Mouse (Mus musculus) embryo, embryonic 11 days (tissue): ENCODE results near the gene Krt1.

Source experiments
- DNase-seq: peaks from one replicate; pipeline ENCODE4 v3.0.0-alpha.2; 2015

The Krt1 gene

DNA sequence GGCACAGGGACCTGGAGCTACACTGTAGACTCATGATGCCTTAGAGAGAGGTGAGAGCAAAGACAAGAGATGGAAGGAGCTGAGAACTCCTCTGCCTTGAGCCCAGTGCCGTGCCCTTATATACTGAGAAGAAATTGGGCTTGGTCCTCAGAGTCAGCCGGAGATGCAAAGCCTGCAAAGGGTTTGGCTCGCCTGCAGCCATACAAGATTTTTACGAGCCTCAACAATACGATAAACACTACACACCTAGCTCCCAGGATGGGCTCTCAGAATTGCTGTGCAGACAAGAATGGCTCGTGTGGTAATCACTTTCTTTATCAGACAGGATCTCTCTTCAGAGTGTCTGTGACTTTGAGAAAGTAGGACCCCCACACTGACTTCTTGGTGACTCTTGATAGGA, at the start of gene Krt1:
Gene Krt1 (minus strand): TSS at position 101 of the 400 bp plus-strand sequence.
- DNase-seq: no peak

DNA sequence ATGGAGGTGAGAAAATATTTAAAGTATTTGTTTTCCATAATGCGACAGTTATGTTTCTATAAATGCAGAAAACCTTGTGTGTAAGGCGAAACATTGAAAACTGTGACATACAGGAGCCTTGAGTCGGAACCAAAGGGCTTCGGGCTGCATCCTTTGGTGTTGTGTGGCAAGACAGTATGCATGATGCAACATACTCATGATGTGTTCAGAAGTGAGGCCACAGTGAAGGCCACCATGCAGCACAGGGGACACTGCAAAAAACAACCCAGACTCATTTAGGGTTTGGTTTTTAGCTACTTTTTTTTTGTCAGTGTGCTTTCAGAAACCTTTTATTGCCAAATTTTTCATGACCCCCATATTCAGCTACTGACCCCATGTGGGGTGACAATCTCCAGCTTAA, 44.6 kb upstream of the Krt1 start:
- DNase-seq: no peak

DNA sequence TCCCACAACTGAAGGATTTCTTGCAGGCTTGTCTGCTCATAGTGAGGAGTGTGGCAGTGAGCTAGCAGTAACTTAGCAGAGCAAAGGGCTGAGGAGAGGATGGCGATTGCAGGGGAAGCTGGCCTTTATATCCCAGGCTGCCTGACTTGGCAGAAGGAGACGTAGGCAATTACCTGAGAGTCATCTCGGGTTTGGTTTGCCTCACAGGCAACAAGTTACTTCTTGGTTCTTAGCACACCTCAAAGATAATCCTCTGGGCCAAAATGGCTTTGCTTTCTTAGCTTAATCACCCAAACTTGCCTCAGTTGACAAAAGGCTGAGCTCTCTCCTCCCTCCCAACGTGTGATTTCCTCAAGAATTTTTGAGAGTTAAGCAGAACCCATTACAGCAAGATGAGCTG, 42.2 kb upstream of the Krt1 start, which contains the start of gene Krt76:
Gene Krt76 (minus strand): TSS at position 101 of the 400 bp plus-strand sequence.
- DNase-seq: no peak

DNA sequence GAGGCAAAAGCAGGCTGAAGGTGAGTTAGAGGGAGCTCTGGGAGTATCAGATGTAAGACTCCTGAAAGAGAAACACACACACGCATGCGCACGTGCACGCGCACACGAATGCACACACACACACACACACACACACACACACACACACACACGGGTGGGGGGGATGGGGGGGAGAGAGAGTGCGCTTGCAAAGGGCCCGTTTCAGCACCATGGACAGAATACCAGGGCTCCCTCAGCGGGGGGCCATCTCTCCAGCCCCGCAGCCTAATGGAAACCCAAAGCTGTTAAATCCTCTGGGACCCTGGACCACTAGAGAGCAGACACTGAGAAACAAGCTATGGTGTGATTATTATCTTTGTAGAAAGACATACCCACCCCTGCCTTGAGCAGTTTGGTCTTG, 29.2 kb upstream of the Krt1 start:
- peak; percentile 65 for DNase-seq

DNA sequence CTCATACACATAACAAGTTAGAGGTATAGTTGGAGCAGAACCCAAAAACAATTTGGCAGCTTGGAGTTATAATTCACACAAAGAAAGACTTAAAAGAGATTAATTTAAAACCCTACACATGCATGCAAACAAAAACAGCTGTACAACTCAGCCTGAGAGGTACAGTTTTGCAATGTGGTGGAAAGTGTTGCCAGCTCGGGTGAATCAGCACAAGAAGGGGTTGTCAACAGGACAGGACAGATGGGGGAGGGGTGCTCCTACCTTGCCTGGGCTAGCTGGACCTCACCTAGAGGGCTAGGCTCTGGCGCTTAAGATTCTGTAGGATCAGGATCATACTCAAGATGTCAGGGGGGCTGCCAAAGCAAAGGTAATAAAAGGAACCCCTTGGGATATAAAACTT, 27.4 kb upstream of the Krt1 start:
- no peak for DNase-seq

DNA sequence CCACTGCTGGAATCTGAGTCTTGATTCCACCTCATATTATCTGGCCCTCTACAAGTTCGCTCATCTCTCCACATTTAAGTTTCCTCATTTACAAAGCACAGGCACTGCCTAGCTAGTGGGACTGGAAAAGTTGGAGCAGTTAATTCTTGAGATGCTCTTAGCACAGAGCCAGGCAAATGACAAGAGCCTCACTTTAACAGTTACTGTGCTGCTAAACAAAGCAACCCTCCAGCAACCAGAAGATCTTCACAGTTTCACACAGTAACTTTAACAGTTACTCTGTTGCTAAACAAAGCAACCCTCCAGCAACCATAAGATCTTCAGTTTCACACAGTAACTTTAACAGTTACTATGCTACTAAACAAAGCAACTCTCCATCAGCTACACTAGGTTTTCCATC, 23.8 kb upstream of the Krt1 start:
- no peak for DNase-seq

DNA sequence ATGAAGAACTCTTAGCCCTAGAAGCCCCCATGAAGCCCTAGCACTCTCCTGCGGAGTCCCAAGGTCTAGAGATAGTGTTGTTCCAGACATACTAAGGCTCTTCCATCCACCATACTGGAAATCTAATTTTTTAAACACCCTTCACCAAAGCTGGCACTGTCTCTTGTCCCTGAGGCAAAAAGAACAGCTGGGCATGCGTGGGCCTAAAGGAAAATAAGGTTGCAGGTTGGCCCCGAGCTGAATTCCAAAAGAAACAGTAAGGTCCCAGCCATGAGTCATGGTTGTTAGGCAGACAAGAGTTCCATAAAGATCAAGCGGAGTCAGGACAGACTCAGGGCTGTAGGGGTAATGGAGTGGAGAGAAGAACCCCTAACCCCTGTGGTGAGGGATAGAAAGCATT, 22.6 kb upstream of the Krt1 start:
- no peak for DNase-seq

DNA sequence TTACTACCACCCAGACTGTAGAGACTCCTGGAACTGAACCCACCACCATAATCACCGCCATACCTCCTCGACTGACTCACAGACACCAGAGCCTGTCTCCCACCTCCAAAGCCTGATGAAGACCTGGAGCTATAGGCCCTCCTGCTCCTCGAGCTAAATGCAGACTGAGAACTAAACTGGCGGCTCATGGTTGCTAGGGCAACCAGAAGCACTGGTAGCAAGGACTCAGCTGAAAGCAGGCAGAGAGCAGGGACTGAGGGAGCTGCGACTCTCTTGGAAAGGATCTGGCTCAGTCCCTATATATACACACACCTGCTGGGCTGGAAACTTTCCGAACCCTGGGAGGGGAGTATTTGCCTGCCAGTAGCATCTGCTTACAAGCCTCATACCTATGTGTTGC, 18.8 kb upstream of the Krt1 start, which contains the start of gene Krt77:
Gene Krt77 (minus strand): TSS at position 275 of the 400 bp plus-strand sequence.
- DNase-seq: peak; percentile 19

DNA sequence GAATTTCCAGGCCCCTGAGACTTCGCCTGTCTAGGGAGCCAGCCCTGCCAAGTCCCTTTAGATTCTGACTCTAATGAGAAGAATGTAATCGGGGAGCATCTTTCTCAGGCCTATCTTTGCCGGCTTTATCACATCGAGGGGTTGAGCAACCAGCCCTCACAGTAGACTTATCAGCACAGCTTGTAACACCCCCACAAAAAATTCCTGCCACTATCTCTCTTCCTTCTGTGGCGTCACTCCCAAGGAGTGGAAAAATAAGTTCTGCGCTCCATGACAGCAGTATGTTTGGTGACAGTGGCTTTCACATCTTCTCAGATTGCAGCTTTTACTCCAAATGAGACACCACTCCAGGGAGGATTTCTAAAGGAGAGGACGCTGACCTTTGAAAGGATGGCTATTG, 16.2 kb upstream of the Krt1 start:
- no peak for DNase-seq

DNA sequence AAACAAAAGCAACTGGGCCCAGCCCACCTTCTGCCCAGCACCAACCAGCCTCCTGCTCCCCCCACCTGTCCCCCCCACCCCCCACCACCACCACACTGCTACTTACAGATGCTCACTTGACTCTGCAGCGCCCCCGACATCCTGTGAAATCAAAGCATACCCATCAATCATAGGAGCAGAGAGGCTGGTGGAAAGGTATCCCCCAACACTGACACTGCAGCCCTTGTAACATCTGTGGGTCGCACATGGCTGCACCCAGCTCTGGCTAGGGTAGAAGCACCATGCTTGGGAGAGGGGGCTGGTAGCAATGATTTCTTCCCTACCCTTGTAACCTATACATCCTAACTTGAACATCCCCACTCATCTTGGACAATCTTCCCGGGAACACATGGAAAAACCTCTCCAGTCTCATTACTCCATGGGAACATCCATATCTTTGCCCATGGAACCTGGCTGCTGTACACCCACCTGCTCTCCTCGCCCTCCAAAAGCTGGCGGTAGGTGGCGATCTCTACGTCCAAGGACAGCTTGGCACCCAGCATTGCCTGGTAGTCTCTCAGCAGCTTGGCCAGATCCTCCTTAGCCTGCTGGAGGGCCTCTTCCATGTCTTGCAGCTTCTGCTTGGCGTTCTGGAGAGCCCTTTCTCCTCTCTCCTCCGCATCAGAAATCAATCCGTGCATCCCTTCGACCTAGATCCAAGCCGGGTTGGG, 10.0 kb upstream of the Krt1 start:
- DNase-seq: peak; percentile 18

DNA sequence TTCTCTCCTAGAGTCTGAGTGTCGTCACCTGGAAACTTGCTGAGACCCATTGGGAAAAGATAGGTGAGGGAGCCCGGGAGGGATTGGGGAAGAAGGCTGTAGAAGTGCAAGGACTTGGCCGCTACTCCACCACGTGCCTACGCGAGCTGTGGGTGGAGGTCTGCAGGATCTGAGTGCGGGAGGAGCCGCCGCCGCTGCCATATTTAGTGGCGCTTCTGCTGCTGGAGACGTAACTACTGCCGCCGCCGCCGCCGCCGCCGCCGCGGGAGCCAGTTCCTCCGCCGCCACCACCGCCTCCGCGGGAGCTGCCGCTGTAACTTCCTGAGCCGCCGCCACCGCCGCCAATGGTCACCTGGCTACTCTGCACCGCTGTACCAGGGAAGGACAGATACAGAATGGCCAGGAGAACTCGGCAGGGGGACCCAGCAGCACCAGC, 9.2 kb upstream of the Krt1 start:
- peak; percentile 71 for DNase-seq

DNA sequence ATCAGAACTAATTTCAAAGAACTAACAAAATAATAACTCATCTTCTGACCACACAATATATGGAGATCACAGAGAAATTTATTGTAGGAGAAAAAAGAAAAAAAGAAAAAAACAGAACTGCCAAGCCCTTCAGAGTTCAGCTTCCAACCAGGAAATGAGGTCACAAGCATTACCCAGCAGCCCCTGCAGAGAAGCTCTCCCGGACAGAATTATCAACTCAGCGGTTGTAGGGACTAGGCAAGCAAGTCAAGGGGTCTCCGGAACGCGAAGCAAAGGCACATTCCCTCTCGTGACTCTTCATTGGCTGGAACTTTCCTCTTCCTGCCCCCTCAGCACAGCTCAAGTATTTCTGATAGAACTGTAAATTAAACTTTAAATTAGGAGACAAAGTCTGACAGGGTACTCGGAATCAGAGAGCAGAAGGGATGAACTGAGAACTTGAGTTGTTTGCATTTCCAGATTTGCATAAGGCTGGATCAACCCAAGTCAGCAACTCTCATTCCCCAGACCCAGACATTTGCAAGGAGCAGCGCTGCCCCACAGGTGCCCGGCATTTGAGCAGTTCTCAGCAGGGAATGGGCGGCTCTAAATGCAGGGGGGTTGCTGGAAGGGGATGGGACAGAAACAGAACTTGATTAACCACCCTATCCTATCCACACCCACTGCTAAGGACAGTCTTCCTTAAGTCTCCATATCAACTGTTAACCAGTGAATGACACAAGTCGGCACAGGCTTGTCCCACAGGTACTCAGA, 8.3 kb upstream of the Krt1 start:
- peak; percentile 29 for DNase-seq

DNA sequence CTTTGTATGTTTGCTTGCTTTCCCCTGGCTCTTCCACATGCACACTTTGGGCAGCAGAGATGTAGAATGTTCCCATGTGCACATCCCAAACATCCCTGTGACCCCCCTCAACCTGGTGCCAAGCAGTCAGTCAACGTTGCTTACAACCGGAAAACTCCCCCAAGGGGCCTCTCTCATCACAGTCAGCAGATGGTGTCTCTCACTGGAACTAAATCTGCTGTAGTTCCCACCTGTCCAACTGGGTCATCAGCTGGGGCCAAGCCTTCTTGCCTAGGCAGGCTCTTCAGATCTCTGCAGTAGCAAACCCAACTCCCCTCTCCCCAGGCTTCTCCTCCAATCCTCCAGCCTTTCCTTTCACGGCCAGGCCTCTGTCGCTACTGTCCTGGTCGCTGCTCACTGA, 6.1 kb upstream of the Krt1 start:
- DNase-seq: no peak

DNA sequence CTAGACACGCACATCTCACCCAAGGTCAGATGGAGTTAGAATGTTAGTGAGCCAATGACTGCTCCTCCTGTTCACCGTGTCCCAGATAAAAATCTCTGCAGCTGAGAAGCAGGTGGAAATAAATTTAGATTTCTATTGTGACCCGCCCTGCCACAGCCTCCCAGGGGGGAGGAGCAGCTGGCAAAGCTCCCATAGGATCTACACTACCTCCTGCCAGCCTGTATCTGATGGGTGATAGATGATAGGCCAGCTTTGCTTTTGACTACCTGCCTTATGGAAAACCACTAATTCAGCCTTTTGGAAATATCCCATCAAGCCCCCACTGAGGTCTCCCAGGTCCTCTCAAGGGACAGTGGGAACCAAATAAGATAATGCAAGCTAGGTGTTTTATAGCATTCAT, 5.1 kb upstream of the Krt1 start:
- no peak for DNase-seq

DNA sequence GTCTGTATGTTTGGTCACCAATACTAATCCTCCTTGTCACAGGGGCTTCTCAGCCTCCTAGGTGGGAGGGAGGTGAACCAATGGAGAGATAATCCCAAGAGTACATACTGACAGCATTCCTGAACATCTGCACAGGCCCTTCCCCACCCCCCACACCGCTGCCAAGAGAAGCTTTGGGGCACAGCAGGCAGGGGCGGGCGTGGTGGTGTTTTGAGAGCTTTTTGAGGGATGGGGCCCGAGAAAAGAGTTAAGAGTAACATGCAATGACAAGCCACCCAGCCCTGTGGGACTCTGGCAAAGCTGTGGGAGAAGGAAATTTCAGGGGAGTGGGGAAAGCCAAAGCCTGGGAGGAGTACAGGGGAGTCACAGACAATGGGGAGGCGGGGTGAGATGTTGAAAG, 3.7 kb upstream of the Krt1 start:
- DNase-seq: no peak

DNA sequence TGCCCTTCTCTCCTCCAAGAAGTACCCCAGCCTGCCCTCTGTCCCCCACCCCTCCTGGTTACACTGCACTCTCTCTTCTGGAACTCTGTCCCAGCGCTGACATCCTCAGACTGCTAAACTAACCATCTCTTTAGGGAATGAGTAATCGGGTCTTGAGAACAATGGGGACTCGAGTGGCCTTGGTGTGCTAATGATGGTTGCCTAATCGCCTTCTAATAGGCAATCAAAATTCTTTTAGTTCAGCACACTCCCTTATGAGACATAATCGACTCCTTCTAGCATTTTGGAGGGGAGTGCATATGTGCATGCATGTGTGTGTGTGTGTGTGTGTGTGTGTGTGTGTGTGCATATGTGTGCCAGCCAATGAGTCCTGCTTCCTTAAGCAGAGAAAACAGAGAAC, 2.0 kb upstream of the Krt1 start:
- DNase-seq: no peak

DNA sequence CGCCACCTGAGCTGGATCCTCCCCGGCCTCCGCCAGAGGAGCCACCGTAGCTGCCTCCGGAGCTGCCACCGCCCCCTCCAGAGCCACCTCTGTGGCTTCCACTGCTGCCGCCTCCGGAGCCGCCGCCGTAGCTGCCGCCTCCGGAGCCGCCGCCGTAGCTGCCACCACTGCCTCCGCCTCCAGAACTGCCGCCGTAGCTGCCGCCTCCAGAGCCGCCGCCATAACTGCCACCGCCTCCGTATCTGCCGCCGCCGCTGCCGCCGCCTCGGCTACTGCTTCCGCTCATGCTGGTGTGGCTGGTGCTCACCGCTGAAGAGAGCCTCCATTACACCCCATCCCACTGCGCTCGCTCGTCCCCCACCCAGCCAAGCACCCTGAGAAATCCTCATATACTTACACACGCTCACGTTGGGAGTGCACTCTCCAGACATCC, 4.6 kb downstream of the Krt1 start:
- peak; percentile 70 for DNase-seq

DNA sequence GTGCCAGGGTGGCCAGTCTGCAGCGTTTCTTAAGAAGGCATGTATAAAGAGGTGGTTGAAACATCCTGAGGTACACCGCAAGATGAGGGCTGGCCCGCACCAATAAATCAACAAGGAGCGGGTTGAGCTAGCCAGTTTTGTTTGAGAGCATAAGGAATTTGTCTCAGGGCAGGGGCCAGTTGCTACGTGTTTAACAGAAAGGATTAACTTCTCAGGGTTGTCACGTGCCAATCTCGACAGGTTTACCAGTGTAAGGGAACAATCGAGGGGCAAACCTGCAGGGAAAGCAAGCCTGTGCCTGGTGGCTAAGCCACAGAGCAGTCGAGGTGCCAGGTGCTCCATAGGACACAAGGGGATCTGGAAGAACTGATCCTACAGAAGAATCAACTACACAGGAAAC, 7.4 kb downstream of the Krt1 start:
- DNase-seq: no peak

DNA sequence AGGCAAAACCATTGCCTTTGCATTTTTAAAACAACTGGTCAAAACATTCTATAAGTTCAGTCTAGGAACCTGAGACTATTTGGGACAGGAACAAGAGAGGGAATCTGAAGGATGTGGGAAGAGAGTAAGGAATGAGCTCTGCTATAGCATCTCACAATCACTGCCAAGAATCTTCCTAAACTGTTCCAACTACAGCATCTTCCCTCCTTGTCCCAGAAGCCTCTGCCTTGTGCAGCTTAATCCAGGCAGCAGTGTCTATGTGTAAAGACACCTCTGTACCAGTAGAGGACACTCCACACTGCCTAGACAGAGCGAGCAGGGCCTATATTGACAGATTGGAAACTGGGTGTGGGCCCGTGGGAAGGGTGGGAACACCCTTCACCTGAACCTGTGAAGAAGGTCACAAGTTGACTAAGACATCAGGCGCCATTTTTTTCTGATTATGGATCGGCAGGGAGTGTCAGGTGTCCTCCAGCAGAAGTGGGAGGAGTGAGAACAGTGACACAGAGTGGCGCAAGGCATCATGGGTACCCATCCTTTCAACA, 15.7 kb downstream of the Krt1 start:
- DNase-seq: no peak

DNA sequence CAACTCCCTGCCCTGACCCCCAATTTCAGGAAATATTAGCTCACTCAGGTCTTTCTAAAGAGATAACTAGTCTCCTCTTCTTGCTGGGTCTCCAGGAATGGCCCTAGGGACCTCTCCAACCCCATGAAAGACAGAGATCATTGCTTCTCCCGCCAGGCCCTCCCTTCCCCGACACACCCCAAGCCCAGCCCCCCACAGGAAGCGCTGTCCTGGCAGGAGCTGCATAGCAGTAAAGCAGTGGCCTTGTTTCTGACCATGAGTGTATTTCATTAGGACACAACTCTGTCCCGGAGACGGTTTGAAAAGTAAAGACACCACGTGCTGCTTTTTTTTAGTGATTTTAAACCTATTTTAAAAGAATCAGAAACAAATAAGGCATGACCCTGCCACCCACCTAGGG, 17.5 kb downstream of the Krt1 start:
- DNase-seq: no peak

DNA sequence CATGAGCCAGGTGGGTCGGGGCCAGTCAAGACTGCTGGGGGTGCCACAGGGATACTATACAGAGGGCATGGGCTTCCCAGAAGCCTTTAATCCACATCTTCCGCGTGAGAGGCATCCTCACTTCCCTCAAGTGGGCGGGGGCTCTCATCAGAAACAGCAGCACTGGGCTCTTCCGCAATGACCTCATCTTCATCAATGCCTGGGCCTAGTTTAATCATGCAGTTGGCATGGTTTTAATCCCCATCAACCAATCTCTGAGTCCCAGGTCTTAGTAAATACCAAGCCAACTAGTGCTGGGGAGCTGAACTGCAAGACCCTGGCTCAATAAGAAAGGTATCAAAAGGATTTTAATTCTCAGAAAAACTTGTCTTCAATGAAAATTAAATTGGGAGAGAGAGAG, 21.2 kb downstream of the Krt1 start:
- DNase-seq: no peak

DNA sequence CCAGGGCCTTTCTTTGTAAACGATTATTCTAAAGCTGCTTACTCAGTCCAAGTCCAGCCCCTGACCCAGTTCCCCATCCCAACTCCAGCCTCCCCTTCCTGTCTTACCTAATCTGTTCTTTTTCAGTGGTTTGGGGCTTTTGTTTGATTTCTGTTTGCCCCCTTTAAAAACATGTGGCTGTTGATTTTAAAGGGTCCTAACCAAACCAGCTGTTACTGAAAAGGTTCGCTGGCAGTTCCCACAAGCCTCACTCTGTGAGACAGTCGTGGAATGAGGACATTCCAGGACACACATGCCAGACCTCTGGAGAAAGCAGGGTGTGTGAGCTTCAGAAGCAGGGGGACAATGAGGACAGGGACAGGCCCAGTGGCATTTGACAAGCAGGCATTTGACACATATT, 28.8 kb downstream of the Krt1 start:
- DNase-seq: no peak

DNA sequence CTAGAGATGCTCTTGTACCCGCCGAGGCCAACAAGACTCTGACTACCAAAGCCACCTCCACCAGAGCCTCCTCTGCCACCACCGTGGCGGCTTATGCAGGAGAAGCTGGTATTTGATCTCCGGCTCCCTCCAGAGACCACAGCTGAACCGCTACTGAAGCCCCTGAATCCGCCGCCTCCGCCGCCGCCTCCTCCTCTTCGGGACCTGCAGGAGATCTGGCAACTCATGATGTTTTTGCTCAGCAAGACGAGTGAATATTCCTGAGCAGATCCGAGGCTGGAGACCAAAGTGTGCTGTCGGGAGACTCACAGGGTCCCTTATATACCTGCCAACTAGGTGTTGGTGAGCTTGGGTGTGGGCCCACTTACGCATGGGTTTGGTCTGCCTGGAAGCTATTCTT, 32.7 kb downstream of the Krt1 start, which contains the start of gene Krt2:
Gene Krt2 (minus strand): TSS at position 295 of the 400 bp plus-strand sequence.
- no peak for DNase-seq
